Mouse (Mus musculus): ENCODE results near the gene Ghdc.

GRCm38 (mm10) chr11:100817311-100817710 is 46.6 kb upstream of the Ghdc start:
- no peak for TF ChIP-seq CTCF (IDR thresholded peaks at IDR 0.05; ENCODE audit: insufficient read depth, low read length)
- no peak for TF ChIP-seq POLR2A (IDR thresholded peaks at IDR 0.05; ENCODE audit: borderline replicate concordance, extremely low read depth, low read depth, low read length)

Measured in lung, adult 2 months (tissue).